Mouse (Mus musculus): Measurements from ENCODE around the gene Kctd2. TPM values are rescaled to one million over a fixed set of nuclear protein-coding genes. Genes with fewer than 3 reads are reported as not detected.

The Kctd2 gene
- polyA plus RNA-seq, 1 experiment from 2014 or later, result 3.9 TPM

GRCm38 (mm10) chr11:115408266-115408920, 11.5 kb upstream of the Kctd2 start:
- Histone ChIP-seq H3K9me3 (replicated peaks; ENCODE audit: control insufficient read depth, low read length) (no peaks in the 10 kb centered on the region), H3K36me3 (ENCODE audit: control insufficient read depth, insufficient read depth) (peaks cover 14% of the 10 kb centered on the region; the same call in 1 of the 2 replicates)

DNA sequence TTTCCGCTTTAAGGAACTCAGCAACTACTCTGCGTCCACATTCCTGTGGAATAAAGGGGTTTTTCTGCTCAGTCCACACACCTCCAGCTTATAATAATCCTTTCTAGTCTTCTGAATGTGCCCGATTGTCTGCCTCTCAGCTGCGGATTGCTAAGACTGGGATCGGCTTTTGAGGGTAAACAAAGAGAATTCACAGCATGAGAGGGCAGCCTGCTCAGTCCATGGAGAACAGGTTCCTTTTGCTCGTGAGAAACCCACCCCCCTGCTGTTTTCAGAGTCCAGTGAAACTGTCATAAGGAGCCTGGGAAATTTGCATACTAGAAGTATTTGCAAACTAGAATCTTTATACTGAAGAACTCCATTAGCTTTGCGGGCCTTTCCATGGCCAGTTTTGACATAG, 10.4 kb upstream of the Kctd2 start:
- no peak overlapping the region for H3K4me3 ChIP-seq (ENCODE audit: low read length)
- ATAC-seq (replicated peaks; ENCODE audit: extremely low read depth, insufficient read depth, low FRiP score), result no peak
- H3K27me3 ChIP-seq (ENCODE audit: control insufficient read depth, insufficient read depth, low read length), result no peaks in the 10 kb centered on the region
- H3K4me2 ChIP-seq (ENCODE audit: low read depth, low read length), result no peak overlapping the region
- peaks cover 17% of the 10 kb centered on the region for H3K4me1 ChIP-seq (ENCODE audit: control insufficient read depth, insufficient read depth, low read length)
- no peak overlapping the region for H3K9ac ChIP-seq (ENCODE audit: low read length)
- WGBS, result 87% methylated on average over 7 of the region's 7 CpGs
- peaks cover 14% of the 10 kb centered on the region; the same call in 1 of the 2 replicates for H3K36me3 ChIP-seq (ENCODE audit: control insufficient read depth, insufficient read depth)
- no peaks in the 10 kb centered on the region for H3K9me3 ChIP-seq (replicated peaks; ENCODE audit: control insufficient read depth, low read length)
- no peak overlapping the region for H3K27ac ChIP-seq (ENCODE audit: low read length)

More at GRCm38 (mm10) chr11:115408266-115408920, 11.5 kb upstream of the Kctd2 start:
- H3K27ac ChIP-seq (ENCODE audit: low read length), result peak overlapping the region; percentile 70
- 67% methylated on average over 6 of the region's 6 CpGs for WGBS
- no peaks in the 10 kb centered on the region for H3K27me3 ChIP-seq (ENCODE audit: control insufficient read depth, insufficient read depth, low read length)
- H3K4me3 ChIP-seq (ENCODE audit: low read length), result no peak overlapping the region
- H3K4me1 ChIP-seq (ENCODE audit: control insufficient read depth, insufficient read depth, low read length), result peaks cover 18% of the 10 kb centered on the region
- H3K4me2 ChIP-seq (ENCODE audit: low read depth, low read length), result no peak overlapping the region; the same call in 1 of the 2 replicates
- no peak for ATAC-seq (replicated peaks; ENCODE audit: extremely low read depth, insufficient read depth, low FRiP score)
- H3K9ac ChIP-seq (ENCODE audit: low read length), result no peak overlapping the region

GRCm38 (mm10) chr11:115420336-115421190, 635 bp downstream of the Kctd2 start:
- Histone ChIP-seq H3K9me3 (replicated peaks; ENCODE audit: control insufficient read depth, low read length) (no peaks in the 10 kb centered on the region), H3K27ac (ENCODE audit: low read length) (peak overlapping the region; percentile 91), H3K27me3 (ENCODE audit: control insufficient read depth, insufficient read depth, low read length) (no peaks in the 10 kb centered on the region), H3K4me3 (ENCODE audit: low read length) (peak overlapping the region; percentile 96), H3K4me1 (ENCODE audit: control insufficient read depth, insufficient read depth, low read length) (peaks cover 47% of the 10 kb centered on the region), H3K9ac (ENCODE audit: low read length) (peak overlapping the region; percentile 94), H3K4me2 (ENCODE audit: low read depth, low read length) (peak overlapping the region; percentile 98), H3K36me3 (ENCODE audit: control insufficient read depth, insufficient read depth) (peaks cover 28% of the 10 kb centered on the region)
- WGBS, result 1% methylated on average over 43 of the region's 45 CpGs
- ATAC-seq (replicated peaks; ENCODE audit: extremely low read depth, insufficient read depth, low FRiP score), result peak; percentile 72

- WGBS, result 55% methylated on average over 1 of the region's 1 CpGs
- Histone ChIP-seq H3K9ac (ENCODE audit: low read length) (peak overlapping the region; percentile 41; the same call in 1 of the 2 replicates), H3K27ac (ENCODE audit: low read length) (no peak overlapping the region), H3K4me1 (ENCODE audit: control insufficient read depth, insufficient read depth, low read length) (peaks cover 43% of the 10 kb centered on the region), H3K4me2 (ENCODE audit: low read depth, low read length) (peak overlapping the region; percentile 98), H3K27me3 (ENCODE audit: control insufficient read depth, insufficient read depth, low read length) (no peaks in the 10 kb centered on the region), H3K4me3 (ENCODE audit: low read length) (peak overlapping the region; percentile 96), H3K9me3 (replicated peaks; ENCODE audit: control insufficient read depth, low read length) (no peaks in the 10 kb centered on the region), H3K36me3 (ENCODE audit: control insufficient read depth, insufficient read depth) (peaks cover 25% of the 10 kb centered on the region)
- no peak for ATAC-seq (replicated peaks; ENCODE audit: extremely low read depth, insufficient read depth, low FRiP score)
Measured at GRCm38 (mm10) chr11:115421328-115421727, 1.4 kb downstream of the Kctd2 start.

DNA sequence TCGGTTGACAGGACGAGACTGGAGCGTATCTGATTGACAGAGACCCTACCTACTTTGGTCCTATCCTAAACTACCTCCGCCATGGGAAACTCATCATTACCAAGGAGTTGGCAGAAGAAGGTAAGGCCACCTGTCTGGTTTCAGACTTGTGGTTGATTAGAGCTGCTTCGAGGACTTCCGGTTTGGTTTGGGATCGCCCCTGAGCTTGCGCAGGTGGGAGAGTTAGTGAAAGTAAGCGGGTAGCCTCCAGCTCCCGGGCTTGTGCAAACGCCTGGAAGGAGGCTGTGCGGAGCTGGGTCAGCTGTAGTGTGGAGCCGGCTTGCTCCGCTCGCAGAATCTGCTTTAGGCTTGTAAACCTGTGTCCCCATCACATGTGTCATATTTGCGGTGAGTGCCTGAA, 2.0 kb downstream of the Kctd2 start:
- Histone ChIP-seq H3K27me3 (ENCODE audit: control insufficient read depth, insufficient read depth, low read length) (no peaks in the 10 kb centered on the region), H3K27ac (ENCODE audit: low read length) (no peak overlapping the region), H3K9ac (ENCODE audit: low read length) (no peak overlapping the region), H3K36me3 (ENCODE audit: control insufficient read depth, insufficient read depth) (peaks cover 20% of the 10 kb centered on the region), H3K9me3 (replicated peaks; ENCODE audit: control insufficient read depth, low read length) (no peaks in the 10 kb centered on the region), H3K4me2 (ENCODE audit: low read depth, low read length) (no peak overlapping the region), H3K4me1 (ENCODE audit: control insufficient read depth, insufficient read depth, low read length) (peaks cover 38% of the 10 kb centered on the region), H3K4me3 (ENCODE audit: low read length) (no peak overlapping the region)
- 88% methylated on average over 16 of the region's 16 CpGs for WGBS
- no peak for ATAC-seq (replicated peaks; ENCODE audit: extremely low read depth, insufficient read depth, low FRiP score)

DNA sequence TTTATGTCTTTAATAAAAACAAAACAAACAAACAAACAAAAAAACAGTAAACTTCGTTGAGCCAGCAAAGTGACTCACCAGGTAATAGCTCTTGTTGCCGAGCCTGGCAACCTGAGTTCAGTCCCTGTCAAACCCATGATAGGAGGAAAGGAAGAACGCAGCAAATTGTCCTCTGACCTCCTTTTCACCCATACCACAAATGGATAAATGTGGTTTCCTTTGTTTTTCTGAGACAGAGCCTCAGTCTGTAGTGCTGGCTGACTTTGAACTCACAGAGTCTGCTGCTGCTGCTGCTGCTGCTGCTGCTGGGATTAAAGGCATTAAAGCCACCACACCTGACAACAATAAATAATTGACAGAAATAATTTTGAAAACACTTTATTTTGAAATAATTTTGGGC, 3.2 kb downstream of the Kctd2 start:
- Histone ChIP-seq H3K27ac (ENCODE audit: low read length) (no peak overlapping the region), H3K4me2 (ENCODE audit: low read depth, low read length) (no peak overlapping the region), H3K4me1 (ENCODE audit: control insufficient read depth, insufficient read depth, low read length) (peaks cover 30% of the 10 kb centered on the region), H3K9ac (ENCODE audit: low read length) (no peak overlapping the region), H3K36me3 (ENCODE audit: control insufficient read depth, insufficient read depth) (peaks cover 9% of the 10 kb centered on the region; the same call in 1 of the 2 replicates), H3K9me3 (replicated peaks; ENCODE audit: control insufficient read depth, low read length) (no peaks in the 10 kb centered on the region), H3K27me3 (ENCODE audit: control insufficient read depth, insufficient read depth, low read length) (no peaks in the 10 kb centered on the region), H3K4me3 (ENCODE audit: low read length) (no peak overlapping the region)
- WGBS, result 75% methylated on average over 3 of the region's 3 CpGs
- no peak for ATAC-seq (replicated peaks; ENCODE audit: extremely low read depth, insufficient read depth, low FRiP score)

DNA sequence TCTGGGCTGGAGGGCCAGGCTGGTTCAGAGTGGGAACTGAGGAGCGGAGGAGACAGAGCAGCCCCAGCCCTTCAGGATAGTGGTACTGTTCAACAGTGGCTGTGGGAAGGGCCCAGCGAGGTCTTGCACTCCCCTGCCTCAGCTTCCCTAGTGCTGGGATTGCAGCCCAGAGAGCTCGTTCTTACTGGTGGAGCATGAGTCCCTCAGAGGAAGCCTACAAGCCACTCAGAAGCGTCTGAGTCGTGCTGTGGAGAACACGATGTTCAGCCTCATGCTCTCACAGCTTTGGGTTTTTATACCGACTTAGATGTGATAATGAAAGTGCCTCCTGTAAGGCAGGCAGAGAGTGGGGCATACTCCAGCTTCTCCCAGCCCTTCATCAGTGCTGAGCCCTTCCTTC, 4.7 kb downstream of the Kctd2 start:
- Histone ChIP-seq H3K9me3 (replicated peaks; ENCODE audit: control insufficient read depth, low read length) (no peaks in the 10 kb centered on the region), H3K4me3 (ENCODE audit: low read length) (no peak overlapping the region), H3K36me3 (ENCODE audit: control insufficient read depth, insufficient read depth) (peaks cover 15% of the 10 kb centered on the region), H3K27me3 (ENCODE audit: control insufficient read depth, insufficient read depth, low read length) (no peaks in the 10 kb centered on the region), H3K4me2 (ENCODE audit: low read depth, low read length) (no peak overlapping the region), H3K9ac (ENCODE audit: low read length) (no peak overlapping the region), H3K4me1 (ENCODE audit: control insufficient read depth, insufficient read depth, low read length) (peaks cover 18% of the 10 kb centered on the region), H3K27ac (ENCODE audit: low read length) (no peak overlapping the region)
- WGBS, result 87% methylated on average over 7 of the region's 7 CpGs
- no peak for ATAC-seq (replicated peaks; ENCODE audit: extremely low read depth, insufficient read depth, low FRiP score)

GRCm38 (mm10) chr11:115425671-115426070, 5.7 kb downstream of the Kctd2 start:
- Histone ChIP-seq H3K4me2 (ENCODE audit: low read depth, low read length) (no peak overlapping the region), H3K9me3 (replicated peaks; ENCODE audit: control insufficient read depth, low read length) (no peaks in the 10 kb centered on the region), H3K36me3 (ENCODE audit: control insufficient read depth, insufficient read depth) (peaks cover 24% of the 10 kb centered on the region), H3K27me3 (ENCODE audit: control insufficient read depth, insufficient read depth, low read length) (no peaks in the 10 kb centered on the region), H3K4me3 (ENCODE audit: low read length) (no peak overlapping the region), H3K9ac (ENCODE audit: low read length) (no peak overlapping the region), H3K4me1 (ENCODE audit: control insufficient read depth, insufficient read depth, low read length) (peaks cover 17% of the 10 kb centered on the region), H3K27ac (ENCODE audit: low read length) (no peak overlapping the region)
- no peak for ATAC-seq (replicated peaks; ENCODE audit: extremely low read depth, insufficient read depth, low FRiP score)
- WGBS, result 89% methylated on average over 6 of the region's 6 CpGs
